ENCODE assay signal across 8 mouse cellular contexts in genomic region chr17:46854640-46855110, GRCm38 (mm10). TPM values are rescaled to one million over a fixed set of nuclear protein-coding genes. Genes with fewer than 3 reads are reported as not detected.
DNase-seq lines count a peak whose midpoint lies in the region; ATAC-seq lines count a peak whose summit lies in the region.

No protein-coding gene starts in this region.

- no peak overlapping the region; the same call in 1 of the 2 replicates for H3K4me3 ChIP-seq in forebrain, embryonic 16.5 days (replicated peaks; ENCODE audit: low read length)
- peak overlapping the region; percentile 62 for H3K4me3 ChIP-seq in neural tube, embryonic 14.5 days (ENCODE audit: low read depth, low read length)

- ATAC-seq in forebrain, embryonic 16.5 days, result no peak
- ATAC-seq in neural tube, embryonic 14.5 days (ENCODE audit: low read depth), result no peak

- 85% methylated on average over 8 of the region's 8 CpGs for WGBS in forebrain, embryonic 16.5 days
- WGBS in neural tube, embryonic 14.5 days, result 80% methylated on average over 8 of the region's 8 CpGs

- H3K4me1 ChIP-seq in forebrain, embryonic 16.5 days (replicated peaks; ENCODE audit: control insufficient read depth, insufficient read depth, low read length), result peaks cover 33% of the 10 kb centered on the region
- peaks cover 26% of the 10 kb centered on the region for H3K4me1 ChIP-seq in neural tube, embryonic 14.5 days (ENCODE audit: control insufficient read depth, insufficient read depth, low read length)

- peak; percentile 32 to 40 for DNase-seq in cerebellum, postnatal 25 days
- DNase-seq in cerebellum, adult 9-11 months, result no peak
- DNase-seq in A20 (ENCODE audit: low read depth, low spot score), result peak; percentile 63
- DNase-seq in kidney, postnatal 25 days, result peak; percentile 32 to 71
- DNase-seq in urinary bladder, postnatal 4 days (ENCODE audit: low spot score in 2 of 2), result no peak
- DNase-seq in layer of hippocampus, postnatal 36 days, result no peak

- H3K27ac ChIP-seq in forebrain, embryonic 16.5 days (ENCODE audit: low read length), result no peak overlapping the region; the same call in 1 of the 2 replicates
- H3K27ac ChIP-seq in neural tube, embryonic 14.5 days (ENCODE audit: low read depth, low read length), result no peak overlapping the region; the same call in 1 of the 2 replicates

- peak overlapping the region; percentile 74 for H3K4me2 ChIP-seq in forebrain, embryonic 16.5 days (ENCODE audit: low read length)
- H3K4me2 ChIP-seq in neural tube, embryonic 14.5 days (ENCODE audit: low read depth, low read length), result peak overlapping the region; percentile 58

- no peaks in the 10 kb centered on the region for H3K27me3 ChIP-seq in forebrain, embryonic 16.5 days (replicated peaks; ENCODE audit: control insufficient read depth, insufficient read depth, low read length)
- H3K27me3 ChIP-seq in neural tube, embryonic 14.5 days (ENCODE audit: control insufficient read depth, insufficient read depth, low read length), result no peaks in the 10 kb centered on the region

- 0 out of 2 replicates have a peak overlapping the region, but pooled peaks have one; percentile 9 for H3K9ac ChIP-seq in forebrain, embryonic 16.5 days (replicated peaks; ENCODE audit: low read depth, low read length)
- H3K9ac ChIP-seq in neural tube, embryonic 14.5 days (replicated peaks; ENCODE audit: low read depth, low read length), result 0 out of 2 replicates have a peak overlapping the region, but pooled peaks have one; percentile 28

- no peaks in the 10 kb centered on the region for H3K36me3 ChIP-seq in forebrain, embryonic 16.5 days (ENCODE audit: control insufficient read depth, insufficient read depth)
- H3K36me3 ChIP-seq in neural tube, embryonic 14.5 days (ENCODE audit: control insufficient read depth, insufficient read depth, low read length), result 0 out of 2 replicates have a peak, but pooled peaks cover 3% of the 10 kb centered on the region

- no peaks in the 10 kb centered on the region for H3K9me3 ChIP-seq in forebrain, embryonic 16.5 days (ENCODE audit: control insufficient read depth, low read length)
- no peaks in the 10 kb centered on the region for H3K9me3 ChIP-seq in neural tube, embryonic 14.5 days (ENCODE audit: control insufficient read depth, low read length)

RNA-seq across cellular contexts. Expression of gene Bicral, which starts 3.6 kb away (rescaled TPM):
- 8.8 and 10.0 TPM in 2 replicates for polyA plus RNA-seq in forebrain, embryonic 16.5 days (2015; fragmentation: Nextera tagmentation; extraction: Ambion mirVana)
- polyA plus RNA-seq in neural tube, embryonic 14.5 days (2014; fragmentation: Nextera tagmentation; extraction: Ambion mirVana), result 10.8 and 11.5 TPM in 2 replicates
- total RNA-seq in layer of hippocampus, postnatal 36 days (2021), result 10 to 100 TPM; 48.2 to 62.2 TPM

RNA-seq across cellular contexts. Expression of gene Tbcc, which starts 35.8 kb away (rescaled TPM):
- polyA plus RNA-seq in forebrain, embryonic 16.5 days (2015; fragmentation: Nextera tagmentation; extraction: Ambion mirVana), result 52.6 and 55.6 TPM in 2 replicates
- 62.1 and 65.4 TPM in 2 replicates for polyA plus RNA-seq in neural tube, embryonic 14.5 days (2014; fragmentation: Nextera tagmentation; extraction: Ambion mirVana)
- total RNA-seq in layer of hippocampus, postnatal 36 days (2021), result 10 to 100 TPM; 29.0 to 32.8 TPM

RNA-seq across cellular contexts. Expression of gene Prph2, which starts 55.6 kb away (rescaled TPM):
- not detected in 2 replicates for polyA plus RNA-seq in forebrain, embryonic 16.5 days (2015; fragmentation: Nextera tagmentation; extraction: Ambion mirVana)
- not detected in 2 replicates for polyA plus RNA-seq in neural tube, embryonic 14.5 days (2014; fragmentation: Nextera tagmentation; extraction: Ambion mirVana)
- total RNA-seq in layer of hippocampus, postnatal 36 days (2021), result not detected

Comparison
In these comparisons a context has a peak if more than half of its experiments do, and no peak if none do; other contexts are left out.
1. DNase-seq: peak in cerebellum, postnatal 25 days (2 of 2), A20 (single experiment) and kidney, postnatal 25 days (2 of 2); none in cerebellum, adult 9-11 months (single experiment), urinary bladder, postnatal 4 days (0 of 2) and layer of hippocampus, postnatal 36 days (0 of 2).